Mouse (Mus musculus) heart, adult 11 months (tissue): Measurements from ENCODE around the gene Zfp668.
A peak's percentile ranks its signal among the peaks of the same experiment; 100 is the strongest.
"Not testable (repeated sequence)": the region's sequence is repeated elsewhere in the genome, so short reads cannot be mapped to it uniquely, and the experiment has no call there.

ENCODE experiments used
- DNase-seq: peaks from one replicate; pipeline ENCODE4 v3.0.0; 2022

Zfp668 gene

DNA sequence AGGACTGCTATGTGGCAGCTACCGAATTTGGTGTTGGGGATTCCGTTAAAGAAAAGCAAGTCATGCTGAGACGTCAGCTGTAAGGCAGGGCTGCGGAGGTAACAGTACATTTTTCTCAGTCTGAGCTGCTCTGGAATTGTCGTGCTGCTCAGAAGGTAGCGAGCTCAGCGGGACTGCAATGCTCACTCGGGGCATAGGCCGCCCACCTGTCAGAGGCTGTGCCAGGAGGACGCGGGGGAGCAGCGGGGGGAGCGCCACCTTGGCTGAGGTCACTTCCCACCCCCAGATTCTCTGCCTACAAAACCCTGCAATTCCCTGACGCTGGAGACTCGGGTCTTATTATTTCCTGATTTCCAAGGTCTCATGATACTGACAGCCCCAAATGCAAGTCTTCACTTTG, 35.7 kb downstream of the Zfp668 start:
- no peak for DNase-seq

- peak; percentile 82 for DNase-seq
Measured at GRCm38 (mm10) chr7:127840031-127840430, 36.6 kb downstream of the Zfp668 start.

DNA sequence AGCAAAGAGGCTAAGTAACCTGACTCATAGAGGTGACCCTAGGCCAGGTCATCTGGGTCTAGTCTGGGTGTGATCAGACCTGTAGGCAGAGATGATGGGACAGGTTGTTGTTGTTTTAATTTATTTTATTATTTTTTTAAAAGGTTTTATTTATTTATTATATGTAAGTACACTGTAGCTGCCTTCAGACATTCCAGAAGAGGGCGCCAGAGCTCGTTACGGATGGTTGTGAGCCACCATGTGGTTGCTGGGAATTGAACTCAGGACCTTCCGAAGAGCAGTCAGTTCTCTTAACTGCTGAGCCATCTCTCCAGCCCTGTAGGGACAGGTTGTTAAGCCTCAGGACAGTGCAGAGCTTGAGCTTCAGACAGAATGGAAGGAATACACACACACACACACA, 38.8 kb downstream of the Zfp668 start:
- DNase-seq, result not testable (repeated sequence)

DNA sequence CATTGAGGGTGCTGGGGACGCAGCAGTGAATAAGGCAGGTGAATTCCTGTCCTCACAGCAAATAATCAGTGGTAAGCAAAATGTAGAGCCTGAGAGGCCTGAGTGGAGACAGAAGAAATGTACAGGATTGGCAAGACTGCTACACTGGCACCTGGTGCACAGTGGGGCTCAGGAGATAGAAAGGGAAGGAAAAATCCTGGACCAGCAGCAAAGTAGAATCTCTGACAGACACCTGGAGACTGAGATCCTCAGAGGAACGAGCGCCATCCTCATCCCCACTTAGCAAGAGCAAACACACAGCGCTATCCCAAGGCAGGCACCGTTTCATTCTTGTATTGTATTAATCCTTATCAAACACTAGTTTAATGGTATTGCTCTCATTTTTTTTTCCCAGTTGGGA, 39.2 kb downstream of the Zfp668 start:
- peak; percentile 70 for DNase-seq

DNA sequence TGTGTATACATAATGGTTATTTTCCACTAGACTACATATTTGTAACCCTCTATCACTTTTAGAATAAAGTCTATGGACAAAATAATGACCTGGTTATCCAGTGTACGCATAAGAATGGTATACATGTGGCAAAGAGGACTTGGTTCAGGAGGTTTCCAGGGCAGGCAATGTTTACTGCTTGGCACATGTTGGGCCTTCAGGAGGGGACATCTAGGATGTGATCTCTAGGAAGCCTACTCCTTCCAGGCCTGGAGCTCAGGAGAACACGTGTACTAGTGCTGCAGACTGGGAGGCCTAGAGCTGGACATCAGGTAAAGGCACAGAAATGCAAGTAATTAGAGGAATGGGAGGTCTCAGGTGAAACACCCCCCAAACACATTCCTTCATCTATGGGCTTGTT, 41.1 kb downstream of the Zfp668 start:
- peak; percentile 79 for DNase-seq

- DNase-seq, result peak; percentile 93
Measured at GRCm38 (mm10) chr7:127824176-127824871, 52.3 kb downstream of the Zfp668 start, which contains the start of the genes Stx4a and Stx1b. Gene Stx4a, plus strand, starts transcription at chr7:127824294. Gene Stx1b, minus strand, starts transcription at chr7:127824549.

DNA sequence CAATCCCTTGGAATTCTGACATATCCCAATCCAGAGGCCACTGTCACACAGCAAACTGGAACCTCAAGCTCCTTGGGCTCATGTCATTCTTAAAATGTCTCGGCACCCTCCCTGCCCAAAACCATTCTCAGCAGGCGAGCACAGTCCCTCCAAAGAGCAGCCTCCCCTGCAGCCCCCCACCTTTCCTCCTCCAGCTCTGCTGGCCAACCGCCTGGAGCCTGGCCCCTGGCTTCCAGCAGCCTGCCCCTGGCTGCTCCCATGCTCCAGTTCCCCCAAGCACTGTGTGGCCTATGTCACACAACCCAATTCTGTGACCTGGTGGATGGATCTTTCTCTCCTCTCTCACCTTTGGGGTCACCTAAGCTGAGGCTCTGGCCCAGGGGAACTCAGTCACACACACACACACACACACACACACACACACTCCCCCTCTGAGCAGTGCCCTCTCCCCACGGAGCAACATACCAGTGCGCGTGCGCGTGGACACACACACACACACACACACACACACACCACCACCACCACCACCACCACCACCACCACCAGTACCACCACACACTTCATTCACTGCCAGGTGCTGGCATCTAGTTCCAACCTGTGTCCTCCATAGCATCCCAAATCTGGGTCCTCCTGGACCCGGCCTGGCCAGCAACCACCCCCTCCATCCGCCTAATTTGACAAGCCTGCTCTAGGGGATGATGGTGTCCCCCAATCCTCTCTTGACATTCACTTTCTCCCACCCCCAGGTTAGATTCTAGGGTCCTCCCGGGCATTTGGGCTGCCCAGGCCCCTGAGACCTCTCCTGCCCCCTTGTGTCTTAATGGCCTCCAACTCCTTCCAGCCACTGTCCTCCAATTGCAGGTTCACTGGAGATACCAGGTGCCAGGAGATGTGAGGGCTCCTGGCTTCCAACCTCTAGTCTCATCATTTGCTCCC, 53.1 kb downstream of the Zfp668 start:
- peak; percentile 84 for DNase-seq

DNA sequence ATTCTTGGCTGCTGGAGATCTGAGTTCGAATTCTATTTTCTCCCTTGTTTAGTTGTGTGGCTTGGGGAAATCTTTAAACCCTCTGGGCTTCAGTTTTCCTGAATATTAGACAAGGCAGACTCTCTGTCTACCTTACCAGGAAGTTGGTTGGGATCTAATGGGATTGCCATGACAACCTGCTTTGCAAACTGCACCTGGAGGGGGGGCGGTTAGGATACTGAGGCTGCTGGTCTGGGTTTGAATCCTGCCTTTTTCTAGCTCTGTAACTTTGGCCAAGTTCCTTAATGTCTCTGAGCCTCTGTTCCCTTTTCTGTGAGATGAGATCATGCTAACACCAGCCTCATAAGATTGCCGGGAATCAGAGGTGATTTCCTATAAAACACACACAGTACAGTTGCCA, 54.1 kb downstream of the Zfp668 start:
- no peak for DNase-seq

DNA sequence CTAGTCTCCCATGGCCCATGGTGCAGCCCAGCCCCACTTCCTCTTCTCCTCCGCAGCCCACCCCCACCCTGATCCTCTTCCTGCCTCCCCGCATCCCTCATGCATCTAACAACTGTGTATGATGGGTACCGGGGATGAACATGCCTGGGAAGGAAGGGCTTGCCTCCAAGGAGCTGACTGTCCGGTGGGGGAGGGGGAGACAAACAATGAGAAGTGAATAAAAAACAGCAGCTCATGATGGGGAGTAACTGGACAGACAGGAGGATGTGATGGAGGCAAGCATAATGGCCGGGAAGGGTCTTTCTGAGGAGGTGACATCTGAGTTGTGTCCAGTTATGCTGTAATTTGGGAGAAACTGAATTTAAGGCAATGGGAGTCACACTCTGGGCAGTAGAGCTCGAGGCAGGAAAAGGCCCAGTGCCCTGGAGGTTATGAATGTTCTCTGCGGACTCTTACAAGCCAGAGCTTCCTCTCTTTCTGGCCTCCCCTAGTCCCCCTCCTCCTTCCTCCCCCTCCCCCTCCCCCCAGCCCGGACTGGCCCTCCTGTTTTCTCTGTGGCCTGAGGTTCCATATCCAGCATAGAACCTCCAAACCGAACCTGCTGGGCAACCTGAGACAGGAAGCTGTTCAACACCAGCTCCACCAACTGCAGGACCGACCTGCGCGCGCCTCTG, 55.7 kb downstream of the Zfp668 start:
- no peak for DNase-seq

DNA sequence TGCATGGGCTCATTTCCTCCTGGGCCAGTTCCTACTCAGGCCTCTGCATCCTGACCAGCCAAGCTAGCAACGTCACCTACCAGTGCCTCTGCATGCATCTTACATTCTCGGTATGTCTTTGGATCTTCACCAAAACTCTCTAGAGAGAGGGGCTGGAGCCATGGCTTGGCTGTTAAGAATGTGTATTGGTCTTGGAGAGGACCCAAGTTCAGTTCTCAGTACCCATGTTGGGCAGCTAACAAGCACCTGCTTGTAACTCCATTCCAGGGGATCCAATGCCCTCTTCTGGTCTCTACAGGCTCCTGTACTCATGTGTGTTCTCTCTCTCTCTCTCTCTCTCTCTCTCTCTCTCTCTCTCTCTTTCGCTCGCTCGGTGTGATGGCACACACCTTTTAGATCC, 58.9 kb downstream of the Zfp668 start:
- DNase-seq, result no peak

GRCm38 (mm10) chr7:127817053-127817452, 59.6 kb downstream of the Zfp668 start:
- no peak for DNase-seq

DNA sequence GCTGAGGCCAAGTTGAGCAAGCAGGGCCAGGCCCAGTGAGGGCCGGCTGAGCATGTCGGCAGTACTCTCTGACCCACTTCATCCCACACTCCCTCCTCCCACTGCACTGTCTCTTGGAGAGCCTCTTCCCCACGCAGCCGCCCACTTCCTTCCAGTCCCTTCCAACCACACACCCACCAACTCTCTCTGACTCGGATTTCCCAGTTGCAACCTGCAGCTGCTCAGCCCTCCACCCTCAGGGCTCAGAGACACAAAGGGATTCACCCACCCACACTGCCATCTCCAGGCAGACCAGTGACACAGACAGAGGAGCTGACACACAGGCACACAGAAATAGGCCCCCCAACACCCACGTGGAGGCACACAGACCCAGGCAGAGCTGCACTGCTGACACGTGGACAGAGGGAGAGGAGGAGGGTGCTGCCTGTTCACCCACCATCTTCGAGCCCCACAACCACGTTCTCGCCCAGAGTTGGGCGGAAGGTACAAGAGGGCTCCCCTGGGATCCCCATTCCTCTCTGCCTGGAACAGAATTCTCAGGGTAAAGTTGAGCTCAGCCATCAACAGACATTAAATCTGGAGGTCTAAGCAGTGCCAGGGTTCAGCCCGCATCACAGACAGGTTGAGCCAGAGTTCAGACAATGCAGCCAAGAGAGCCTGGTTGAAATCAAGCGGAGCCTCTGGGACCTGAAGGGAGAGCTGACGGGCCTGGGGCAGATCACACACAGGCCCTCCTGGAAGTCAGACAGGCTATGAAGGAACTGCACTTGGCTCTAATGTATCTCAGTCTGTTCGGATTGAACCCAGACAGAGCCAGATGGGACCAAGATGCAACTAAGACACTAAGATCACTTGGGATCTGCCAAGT, 60.4 kb downstream of the Zfp668 start:
- DNase-seq, result peak; percentile 98

DNA sequence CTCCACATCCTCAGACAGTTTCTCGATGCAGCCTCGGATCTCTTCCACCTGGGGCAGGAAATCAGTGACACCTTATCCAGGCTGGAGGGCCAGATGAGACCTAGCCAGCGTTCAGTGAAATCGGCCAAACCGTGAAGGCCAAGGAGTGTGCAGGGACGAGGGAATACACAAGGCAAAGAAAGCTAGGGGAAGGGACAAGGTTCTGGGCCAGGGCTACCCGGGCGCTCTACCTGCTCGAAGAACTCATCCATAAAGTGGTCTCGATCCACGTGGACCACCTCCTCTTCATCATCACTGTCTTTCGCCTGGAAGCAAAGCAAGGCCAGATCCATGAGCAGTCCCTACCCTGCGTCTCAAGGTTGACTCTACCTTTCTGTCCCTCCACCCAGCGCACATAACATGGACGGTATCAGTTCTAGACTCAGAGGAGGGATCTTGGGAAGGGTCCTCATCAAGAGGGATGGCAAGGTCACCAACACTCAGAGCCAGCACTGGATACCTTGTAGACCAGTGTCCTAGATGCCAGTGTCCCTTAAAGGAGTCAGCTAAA, 61.4 kb downstream of the Zfp668 start:
- peak; percentile 91 for DNase-seq

DNA sequence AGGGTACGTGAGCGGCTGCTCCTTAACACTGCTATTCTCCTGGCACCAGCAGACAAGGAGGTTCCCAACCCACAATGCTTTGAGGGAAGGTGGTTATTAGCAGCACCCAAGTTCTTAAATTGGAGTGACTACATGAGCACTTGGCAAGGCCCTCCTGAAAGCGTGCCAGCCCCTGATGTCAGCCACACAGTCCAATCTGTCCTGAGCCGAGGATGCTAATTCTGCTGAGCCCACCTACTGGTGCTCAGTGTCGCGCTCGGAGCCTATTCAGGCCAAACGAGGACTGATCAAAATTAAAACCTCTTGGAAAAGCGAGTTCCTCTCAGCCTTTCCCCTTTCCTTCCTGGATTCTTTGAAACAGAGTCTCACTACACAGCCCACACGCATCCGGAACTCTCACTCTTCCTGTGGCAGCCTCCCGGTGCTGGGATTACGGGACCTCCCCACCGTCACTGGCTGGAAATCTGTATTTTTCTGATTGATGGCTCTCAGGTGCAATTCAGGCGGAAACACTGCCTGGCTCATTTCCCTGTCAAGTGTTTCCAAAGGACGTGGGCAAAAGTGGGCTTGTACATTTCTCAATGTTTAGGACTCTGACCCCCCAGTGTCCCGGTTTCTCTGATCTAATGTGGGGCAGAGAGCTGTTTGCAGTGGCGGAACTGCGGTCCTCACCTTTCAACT, 62.2 kb downstream of the Zfp668 start:
- DNase-seq, result peak; percentile 98

- peak; percentile 97 for DNase-seq
Measured at GRCm38 (mm10) chr7:127813821-127814220, 62.8 kb downstream of the Zfp668 start.
